Mouse (Mus musculus) cerebellum, adult 2 months (tissue): ENCODE results near the gene Rnf157. TPM values are rescaled to one million over a fixed set of nuclear protein-coding genes. Genes with fewer than 3 reads are reported as not detected.
A peak's percentile ranks its signal among the peaks of the same experiment; 100 is the strongest.

Experiments used
- DNase-seq, 2 experiments: peaks; one replicate each; pipeline ENCODE4 v3.0.0; 2021
- H3K27ac ChIP-seq: fragments of 200-500 bp; 2 replicates; pipeline ENCODE4 v1.5.1; 2012; ENCODE audit warnings: low read length, control low read depth, inconsistent platforms; ENCODE audit not compliant: insufficient read depth
- H3K27me3 ChIP-seq: fragments of 200-500 bp; 2 replicates; pipeline ENCODE4 v1.6.1; 2012; ENCODE audit warnings: inconsistent platforms, mild to moderate bottlenecking, low read length, moderate library complexity; ENCODE audit not compliant: control insufficient read depth, insufficient read depth
- H3K4me1 ChIP-seq: fragments of 200-500 bp; 2 replicates; pipeline ENCODE4 v1.6.1; 2011; ENCODE audit warnings: low read length; ENCODE audit not compliant: control insufficient read depth, insufficient read depth
- H3K4me3 ChIP-seq: fragments of 200-500 bp; replicated peaks from 2 replicates; pipeline ENCODE3; 2011; ENCODE audit warnings: mild to moderate bottlenecking, low read depth, low read length, control low read depth; ENCODE audit not compliant: insufficient read depth
- CTCF ChIP-seq: fragments of 200-500 bp; IDR thresholded peaks from 2 replicates; pipeline ENCODE4 v1.5.1; 2011; ENCODE audit warnings: low read depth, mild to moderate bottlenecking, control low read depth, low read length, moderate library complexity, borderline replicate concordance; ENCODE audit not compliant: insufficient read depth
- POLR2A ChIP-seq: fragments of 200-500 bp; IDR thresholded peaks from 2 replicates; pipeline ENCODE4 v1.6.1; 2011; ENCODE audit warnings: low read length, control low read depth, borderline replicate concordance; ENCODE audit not compliant: insufficient read depth
- WGBS: fragments of 180-500 bp; shearing (Covaris S2); methylation state at CpG from one replicate; pipeline ENCODE4 v1.1.7; 2018; 5-methylcytosine and 5-hydroxymethylcytosine counted together
- polyA plus RNA-seq: library from polyadenylated mRNA; depleted of rRNA; stranded (reverse); fragments of >200 nt; gene quantifications from 2 replicates; pipeline ENCODE4 v1.2.3, GENCODE M21; 2012

The Rnf157 gene
- polyA plus RNA-seq, 1 experiment: 147 TPM

- no peak for TF ChIP-seq CTCF
- no peak for TF ChIP-seq POLR2A
- Histone ChIP-seq H3K27me3 (no peaks in the 10 kb centered on the region), H3K4me1 (peaks cover 12% of the 10 kb centered on the region), H3K4me3 (no peak overlapping the region), H3K27ac (no peak overlapping the region)
- DNase-seq: no peak
- 66% methylated on average over 4 of the region's 4 CpGs for WGBS
Measured at GRCm38 (mm10) chr11:116436725-116437331, 24.0 kb upstream of the Rnf157 start.

GRCm38 (mm10) chr11:116435992-116436724, 23.3 kb upstream of the Rnf157 start:
- no peaks in the 10 kb centered on the region for H3K27me3 ChIP-seq
- no peak for TF ChIP-seq CTCF
- no peak for TF ChIP-seq POLR2A
- no peak overlapping the region for H3K27ac ChIP-seq
- H3K4me1 ChIP-seq: peaks cover 12% of the 10 kb centered on the region
- no peak overlapping the region for H3K4me3 ChIP-seq
- no peak for DNase-seq
- WGBS: 66% methylated on average over 5 of the region's 5 CpGs

GRCm38 (mm10) chr11:116434967-116435752, 22.3 kb upstream of the Rnf157 start:
- H3K27ac ChIP-seq: peak overlapping the region; percentile 2; the same call in 1 of the 2 replicates

GRCm38 (mm10) chr11:116434287-116434966, 21.6 kb upstream of the Rnf157 start:
- H3K27me3 ChIP-seq: no peaks in the 10 kb centered on the region
- H3K4me3 ChIP-seq: peak overlapping the region; percentile 73
- under 1% methylated on average over 45 of the region's 67 CpGs for WGBS
- H3K27ac ChIP-seq: peak overlapping the region; percentile 2; the same call in 1 of the 2 replicates
- TF ChIP-seq CTCF: no peak
- no peak for TF ChIP-seq POLR2A
- peaks cover 12% of the 10 kb centered on the region for H3K4me1 ChIP-seq
- DNase-seq: peak; percentile 58 to 67

More at GRCm38 (mm10) chr11:116434967-116435752, 22.3 kb upstream of the Rnf157 start:
- 52% methylated on average over 12 of the region's 12 CpGs for WGBS
- Histone ChIP-seq H3K4me3 (peak overlapping the region; percentile 73), H3K4me1 (peaks cover 12% of the 10 kb centered on the region), H3K27me3 (no peaks in the 10 kb centered on the region)
- TF ChIP-seq POLR2A (no peak), CTCF (no peak)
- DNase-seq: no peak

GRCm38 (mm10) chr11:116433356-116434286, 20.8 kb upstream of the Rnf157 start, which contains the start of gene Ubald2:
Ubald2 (plus strand) TSS chr11:116434094.
- no peak for TF ChIP-seq CTCF
- peak; percentile 45; the same call in 1 of the 2 replicates for TF ChIP-seq POLR2A
- Histone ChIP-seq H3K4me1 (peaks cover 12% of the 10 kb centered on the region), H3K4me3 (peak within 1 kb of the TSS; percentile 73), H3K27me3 (no peaks in the 10 kb centered on the region), H3K27ac (peak within 1 kb of the TSS; percentile 2; the same call in 1 of the 2 replicates)
- 2% methylated on average over 66 of the region's 66 CpGs for WGBS
- peak; percentile 98 to 100 for DNase-seq

- TF ChIP-seq POLR2A (no peak), CTCF (no peak)
- Histone ChIP-seq H3K4me1 (peaks cover 12% of the 10 kb centered on the region), H3K27ac (no peak overlapping the region), H3K4me3 (no peak overlapping the region), H3K27me3 (no peaks in the 10 kb centered on the region)
- DNase-seq: no peak
- 63% methylated on average over 8 of the region's 8 CpGs for WGBS
Measured at GRCm38 (mm10) chr11:116432593-116433355, 19.9 kb upstream of the Rnf157 start.
